Mouse (Mus musculus): ENCODE measurements around the gene Ciz1. TPM values are rescaled to one million over a fixed set of nuclear protein-coding genes. Genes with fewer than 3 reads are reported as not detected.

Gene Ciz1
- 10.9 TPM for polyA plus RNA-seq (2014; fragmentation: Illumina TruSeq; extraction: RNeasy Lipid Tissue Mini Kit (QIAGEN cat#74804); ENCODE audit: low read depth, low replicate concordance)

DNA sequence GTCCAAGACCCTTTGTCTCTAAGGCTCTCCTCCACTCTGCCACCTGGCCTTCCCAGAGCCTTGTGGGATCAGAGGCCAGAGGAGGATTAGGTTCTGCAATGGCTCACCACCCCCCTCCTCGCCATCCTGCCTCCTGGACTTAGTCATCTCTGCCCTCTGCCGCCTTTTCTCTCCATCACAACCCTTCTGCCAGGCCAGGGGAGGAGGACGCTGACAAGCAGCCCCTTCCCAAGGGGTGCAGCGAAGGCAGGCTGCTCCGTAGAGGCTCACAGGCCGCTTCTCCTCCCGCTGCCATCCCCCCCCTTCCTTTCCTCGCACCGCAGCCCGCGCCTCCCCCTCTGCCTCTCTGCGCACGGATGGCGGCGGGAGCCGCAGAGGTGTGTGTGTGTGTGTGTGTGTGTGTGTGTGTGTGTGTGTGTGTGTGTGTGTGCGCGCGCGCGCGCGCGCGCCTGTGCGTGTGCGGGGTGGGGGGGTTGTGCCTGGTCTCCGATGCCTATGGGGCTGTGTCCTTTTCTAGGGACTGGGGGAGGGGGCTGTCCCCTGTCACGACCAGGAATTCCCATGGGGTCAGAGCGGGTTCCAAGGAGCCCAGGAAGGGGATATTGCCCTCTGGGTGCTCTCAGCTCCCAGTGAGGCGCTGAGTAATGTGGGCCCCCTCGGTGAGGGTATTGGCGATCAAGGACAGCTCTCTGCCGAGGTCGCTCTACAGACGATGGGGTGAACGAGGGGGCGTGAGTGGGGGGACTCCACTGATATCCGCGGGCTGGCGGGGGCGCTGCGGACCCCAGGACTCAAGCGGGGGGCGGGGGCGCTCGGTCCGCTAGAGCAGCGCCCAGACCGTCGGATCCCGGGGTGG is at the start of gene Ciz1:
TSS of gene Ciz1 (plus strand) at position 177 of the 856 bp plus-strand sequence.

DNA sequence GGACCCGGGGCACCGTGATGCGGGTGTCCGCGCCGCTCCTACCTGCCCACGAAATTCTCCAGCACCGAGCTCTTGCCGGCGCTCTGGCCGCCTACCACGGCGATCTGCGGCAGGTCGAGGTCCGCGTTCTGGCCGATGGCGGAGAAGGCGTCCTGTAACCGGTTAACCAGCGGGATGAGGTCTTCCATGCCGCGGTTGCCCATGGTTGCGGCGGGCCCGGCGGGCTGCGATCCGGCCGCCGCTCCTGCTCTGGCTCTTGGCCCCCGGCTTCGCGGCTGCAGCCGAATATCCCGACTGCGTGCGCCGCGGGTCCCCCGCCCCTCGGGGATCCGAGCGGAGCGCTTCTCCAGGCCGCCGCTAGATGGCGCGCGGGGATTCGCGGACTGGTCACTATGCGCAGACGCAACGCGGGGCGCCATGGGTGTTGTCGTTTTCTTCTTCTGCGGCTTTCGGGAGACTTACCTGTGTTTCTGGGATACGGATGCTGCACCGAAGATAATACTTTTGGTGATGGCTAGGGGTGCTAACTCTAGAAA is 948 bp downstream of the Ciz1 start, which contains the start of gene Dnm1:
TSS of gene Dnm1 (minus strand) at position 332 of the 536 bp plus-strand sequence.

DNA sequence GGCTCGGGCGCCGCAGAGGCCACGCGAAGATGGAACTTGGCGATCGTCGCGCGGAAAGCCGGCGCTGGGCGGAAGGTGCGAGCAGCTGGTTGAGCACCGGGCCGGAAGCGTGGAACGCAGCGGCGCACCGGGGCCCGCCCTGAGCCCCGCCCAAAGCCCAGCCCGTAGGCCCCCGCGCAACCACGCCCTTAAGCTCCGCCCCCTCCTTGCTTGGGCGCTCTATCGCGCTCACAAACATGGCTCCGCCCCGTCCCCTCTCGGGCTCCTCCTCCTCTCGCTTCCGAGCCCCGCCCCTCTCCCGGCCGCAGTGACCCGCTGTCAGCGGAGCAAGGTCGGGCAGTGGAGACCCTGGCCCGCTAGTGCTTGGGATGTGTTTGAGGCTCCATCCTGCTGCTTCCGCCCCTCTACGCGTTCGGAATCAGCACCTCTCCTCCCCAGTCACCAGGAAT is 29.7 kb downstream of the Ciz1 start, which contains the start of gene 1110008P14Rik:
TSS of gene 1110008P14Rik (minus strand) at position 164 of the 449 bp plus-strand sequence.

DNA sequence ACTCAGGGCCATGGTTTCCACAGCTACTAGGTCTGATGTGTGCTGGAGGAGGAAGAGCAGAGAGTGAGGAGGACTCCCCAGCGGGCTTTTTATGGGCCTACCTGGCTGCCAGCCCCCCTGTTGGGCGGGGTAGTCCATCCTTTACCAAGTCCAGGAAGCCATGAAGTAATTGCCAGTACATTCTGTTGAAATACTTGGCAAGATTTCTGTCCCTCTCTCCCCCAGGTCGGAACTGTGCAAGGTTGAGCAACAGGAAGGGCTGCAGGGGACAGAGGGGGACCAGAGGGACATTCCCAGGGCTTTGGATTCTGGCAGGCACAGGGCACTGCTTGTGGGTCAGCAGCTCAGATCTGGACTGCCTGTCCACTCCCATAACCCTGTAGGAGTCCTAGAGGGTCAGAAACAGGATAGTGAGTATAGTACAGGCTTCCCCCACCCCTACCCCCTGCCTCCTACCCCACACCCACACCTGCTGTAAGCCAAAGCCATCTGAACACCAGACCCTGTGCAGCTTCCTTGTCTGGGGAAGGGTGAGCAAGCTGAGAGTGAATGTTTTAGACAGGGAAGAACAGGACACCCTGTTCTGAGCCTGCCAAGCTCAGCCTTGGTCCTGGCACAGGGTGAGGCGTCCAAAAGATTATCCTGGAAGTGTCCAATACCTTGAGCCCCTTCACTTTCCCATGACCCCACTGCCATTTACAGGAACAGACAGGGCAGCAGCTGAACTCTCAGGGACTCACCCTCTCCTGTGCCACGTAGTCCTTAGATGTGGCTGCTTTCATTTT is 35.8 kb downstream of the Ciz1 start, which contains the start of gene Lcn2:
TSS of gene Lcn2 (minus strand) at position 547 of the 785 bp plus-strand sequence.

DNA sequence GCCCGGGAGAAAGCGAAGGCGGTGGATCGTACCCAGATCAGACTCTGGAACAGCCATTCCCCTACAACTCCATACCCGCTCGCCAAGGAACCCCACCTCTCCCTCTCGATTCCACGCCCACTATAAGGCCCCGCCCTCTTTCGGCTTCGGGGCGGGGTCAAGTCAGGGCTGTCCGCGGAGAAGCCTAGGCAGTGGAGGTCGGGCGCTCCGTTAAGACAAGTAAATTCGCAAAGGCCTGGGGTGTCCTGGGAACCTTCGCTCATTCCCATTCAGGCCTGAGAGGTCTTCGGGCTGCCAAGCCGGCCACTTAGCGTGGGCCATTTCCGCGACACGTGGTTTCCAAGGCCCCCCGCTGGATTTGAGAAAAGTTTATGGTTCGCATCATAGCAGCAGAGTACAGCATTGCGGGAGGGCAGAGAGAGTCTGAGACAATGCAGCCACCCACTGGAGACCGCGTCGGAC is 43.4 kb downstream of the Ciz1 start, which contains the start of gene Ptges2:
TSS of gene Ptges2 (plus strand) at position 413 of the 462 bp plus-strand sequence.

Other genes with a start within 250 kb of the Ciz1 start
- 2.2 TPM for gene Prrc2b, start 201.2 kb upstream of the Ciz1 start, polyA plus RNA-seq (2014; fragmentation: Illumina TruSeq; extraction: RNeasy Lipid Tissue Mini Kit (QIAGEN cat#74804); ENCODE audit: low read depth, low replicate concordance)
- 61.5 TPM for gene Pomt1, start 115.7 kb upstream of the Ciz1 start, polyA plus RNA-seq (2014; fragmentation: Illumina TruSeq; extraction: RNeasy Lipid Tissue Mini Kit (QIAGEN cat#74804); ENCODE audit: low read depth, low replicate concordance)
- gene Uck1, start 92.2 kb upstream of the Ciz1 start, polyA plus RNA-seq (2014; fragmentation: Illumina TruSeq; extraction: RNeasy Lipid Tissue Mini Kit (QIAGEN cat#74804); ENCODE audit: low read depth, low replicate concordance), result 2.6 TPM
- gene Golga2, start 64.9 kb upstream of the Ciz1 start, polyA plus RNA-seq (2014; fragmentation: Illumina TruSeq; extraction: RNeasy Lipid Tissue Mini Kit (QIAGEN cat#74804); ENCODE audit: low read depth, low replicate concordance), result 19.5 TPM
- gene Swi5, start 64.3 kb upstream of the Ciz1 start, polyA plus RNA-seq (2014; fragmentation: Illumina TruSeq; extraction: RNeasy Lipid Tissue Mini Kit (QIAGEN cat#74804); ENCODE audit: low read depth, low replicate concordance), result 488 TPM
- gene Dnm1, start 1.0 kb downstream of the Ciz1 start, polyA plus RNA-seq (2014; fragmentation: Illumina TruSeq; extraction: RNeasy Lipid Tissue Mini Kit (QIAGEN cat#74804); ENCODE audit: low read depth, low replicate concordance), result 1.6 TPM
- gene 1110008P14Rik, start 29.6 kb downstream of the Ciz1 start, polyA plus RNA-seq (2014; fragmentation: Illumina TruSeq; extraction: RNeasy Lipid Tissue Mini Kit (QIAGEN cat#74804); ENCODE audit: low read depth, low replicate concordance), result 1.8 TPM
- gene Lcn2, start 35.9 kb downstream of the Ciz1 start, polyA plus RNA-seq (2014; fragmentation: Illumina TruSeq; extraction: RNeasy Lipid Tissue Mini Kit (QIAGEN cat#74804); ENCODE audit: low read depth, low replicate concordance), result 142 TPM
- 0.81 TPM for gene Ptges2, start 43.6 kb downstream of the Ciz1 start, polyA plus RNA-seq (2014; fragmentation: Illumina TruSeq; extraction: RNeasy Lipid Tissue Mini Kit (QIAGEN cat#74804); ENCODE audit: low read depth, low replicate concordance)
- 8.7 TPM for gene Naif1, start 98.1 kb downstream of the Ciz1 start, polyA plus RNA-seq (2014; fragmentation: Illumina TruSeq; extraction: RNeasy Lipid Tissue Mini Kit (QIAGEN cat#74804); ENCODE audit: low read depth, low replicate concordance)
- 7.1 TPM for gene Slc25a25, start 99.1 kb downstream of the Ciz1 start, polyA plus RNA-seq (2014; fragmentation: Illumina TruSeq; extraction: RNeasy Lipid Tissue Mini Kit (QIAGEN cat#74804); ENCODE audit: low read depth, low replicate concordance)
- 6.6 TPM for gene Fam102a, start 183.0 kb downstream of the Ciz1 start, polyA plus RNA-seq (2014; fragmentation: Illumina TruSeq; extraction: RNeasy Lipid Tissue Mini Kit (QIAGEN cat#74804); ENCODE audit: low read depth, low replicate concordance)
- gene Dpm2, start 218.5 kb downstream of the Ciz1 start, polyA plus RNA-seq (2014; fragmentation: Illumina TruSeq; extraction: RNeasy Lipid Tissue Mini Kit (QIAGEN cat#74804); ENCODE audit: low read depth, low replicate concordance), result 4.2 TPM
- 0.97 TPM for gene Pip5kl1, start 222.5 kb downstream of the Ciz1 start, polyA plus RNA-seq (2014; fragmentation: Illumina TruSeq; extraction: RNeasy Lipid Tissue Mini Kit (QIAGEN cat#74804); ENCODE audit: low read depth, low replicate concordance)
- 1.1 TPM for gene 9430097D07Rik, start 223.4 kb downstream of the Ciz1 start, polyA plus RNA-seq (2014; fragmentation: Illumina TruSeq; extraction: RNeasy Lipid Tissue Mini Kit (QIAGEN cat#74804); ENCODE audit: low read depth, low replicate concordance)
- gene St6galnac4, start 234.8 kb downstream of the Ciz1 start, polyA plus RNA-seq (2014; fragmentation: Illumina TruSeq; extraction: RNeasy Lipid Tissue Mini Kit (QIAGEN cat#74804); ENCODE audit: low read depth, low replicate concordance), result 0.25 TPM
- 2.9 TPM for gene St6galnac6, start 247.4 kb downstream of the Ciz1 start, polyA plus RNA-seq (2014; fragmentation: Illumina TruSeq; extraction: RNeasy Lipid Tissue Mini Kit (QIAGEN cat#74804); ENCODE audit: low read depth, low replicate concordance)